Mouse (Mus musculus): Measurements from ENCODE around the gene Tbc1d19. TPM values are rescaled to one million over a fixed set of nuclear protein-coding genes. Genes with fewer than 3 reads are reported as not detected.

The Tbc1d19 gene
- total RNA-seq, 2 experiments from 2014 or later: 39.7 to 41.1 TPM

GRCm38 (mm10) chr5:53901406-53901805, 92.0 kb downstream of the Tbc1d19 start:
- DNase-seq (ENCODE audit: low spot score in 2 of 2): no peak

- DNase-seq (ENCODE audit: low spot score in 2 of 2): no peak
Observed at GRCm38 (mm10) chr5:53902757-53903156, 93.4 kb downstream of the Tbc1d19 start.

GRCm38 (mm10) chr5:53909201-53909600, 99.8 kb downstream of the Tbc1d19 start:
- DNase-seq (ENCODE audit: low spot score in 2 of 2): no peak

GRCm38 (mm10) chr5:53920416-53920815, 111.0 kb downstream of the Tbc1d19 start:
- DNase-seq (ENCODE audit: low spot score in 2 of 2): no peak

- no peak for DNase-seq (ENCODE audit: low spot score in 2 of 2)
Observed at GRCm38 (mm10) chr5:53922149-53922904, 112.9 kb downstream of the Tbc1d19 start.

GRCm38 (mm10) chr5:53924005-53924404, 114.6 kb downstream of the Tbc1d19 start:
- no peak for DNase-seq (ENCODE audit: low spot score in 2 of 2)

- DNase-seq (ENCODE audit: low spot score in 2 of 2): no peak
Observed at GRCm38 (mm10) chr5:53926301-53926855, 117.0 kb downstream of the Tbc1d19 start.

- DNase-seq (ENCODE audit: low spot score in 2 of 2): no peak
Observed at GRCm38 (mm10) chr5:53927886-53928285, 118.5 kb downstream of the Tbc1d19 start.

- DNase-seq (ENCODE audit: low spot score in 2 of 2): no peak
Observed at GRCm38 (mm10) chr5:53928537-53928936, 119.1 kb downstream of the Tbc1d19 start.

GRCm38 (mm10) chr5:53929205-53929614, 119.8 kb downstream of the Tbc1d19 start:
- no peak for DNase-seq (ENCODE audit: low spot score in 2 of 2)

GRCm38 (mm10) chr5:53929814-53930213, 120.4 kb downstream of the Tbc1d19 start:
- DNase-seq (ENCODE audit: low spot score in 2 of 2): no peak

GRCm38 (mm10) chr5:53931011-53931410, 121.6 kb downstream of the Tbc1d19 start:
- DNase-seq (ENCODE audit: low spot score in 2 of 2): no peak

GRCm38 (mm10) chr5:53933628-53934027, 124.2 kb downstream of the Tbc1d19 start:
- no peak for DNase-seq (ENCODE audit: low spot score in 2 of 2)

GRCm38 (mm10) chr5:53934040-53934439, 124.6 kb downstream of the Tbc1d19 start:
- no peak for DNase-seq (ENCODE audit: low spot score in 2 of 2)

GRCm38 (mm10) chr5:53934826-53935225, 125.4 kb downstream of the Tbc1d19 start:
- no peak for DNase-seq (ENCODE audit: low spot score in 2 of 2)

- no peak for DNase-seq (ENCODE audit: low spot score in 2 of 2)
Observed at GRCm38 (mm10) chr5:53937187-53937586, 127.8 kb downstream of the Tbc1d19 start.

GRCm38 (mm10) chr5:53939026-53939425, 129.6 kb downstream of the Tbc1d19 start:
- DNase-seq (ENCODE audit: low spot score in 2 of 2): no peak

- no peak for DNase-seq (ENCODE audit: low spot score in 2 of 2)
Observed at GRCm38 (mm10) chr5:53941322-53942024, 132.1 kb downstream of the Tbc1d19 start.

- no peak for DNase-seq (ENCODE audit: low spot score in 2 of 2)
Observed at GRCm38 (mm10) chr5:53942332-53942731, 132.9 kb downstream of the Tbc1d19 start.

GRCm38 (mm10) chr5:53943321-53943857, 134.0 kb downstream of the Tbc1d19 start:
- no peak for DNase-seq (ENCODE audit: low spot score in 2 of 2)

- no peak for DNase-seq (ENCODE audit: low spot score in 2 of 2)
Observed at GRCm38 (mm10) chr5:53946747-53947146, 137.3 kb downstream of the Tbc1d19 start.

All from adrenal gland, postnatal 4 days (tissue).